Mouse (Mus musculus) bone marrow macrophage, adult 2 months (primary cell): ENCODE results near the gene Frem1. TPM values are rescaled to one million over a fixed set of nuclear protein-coding genes. Genes with fewer than 3 reads are reported as not detected.

Experiments used
- H3K27ac ChIP-seq: 2 replicates; pipeline ENCODE4 v1.5.1; 2012; ENCODE audit warnings: low read depth, low read length; ENCODE audit not compliant: insufficient read depth
- H3K4me1 ChIP-seq: 2 replicates; pipeline ENCODE4 v1.6.1; 2012; ENCODE audit warnings: low read length; ENCODE audit not compliant: control insufficient read depth, insufficient read depth
- H3K4me3 ChIP-seq: 2 replicates; pipeline ENCODE4 v1.5.1; 2012; ENCODE audit warnings: mild to moderate bottlenecking, low read length, moderate library complexity; ENCODE audit not compliant: insufficient read depth
- CTCF ChIP-seq: IDR thresholded peaks from 2 replicates; pipeline ENCODE4 v1.5.1; 2012; ENCODE audit warnings: low read depth, mild to moderate bottlenecking, low read length, moderate library complexity
- POLR2A ChIP-seq: IDR thresholded peaks from 2 replicates; pipeline ENCODE4 v1.6.1; 2012; ENCODE audit warnings: mild to moderate bottlenecking, low read depth, low read length, borderline replicate concordance
- polyA plus RNA-seq: library from polyadenylated mRNA; stranded (reverse); fragments of >200 nt; gene quantifications from 2 replicates; pipeline ENCODE4 v1.2.4, GENCODE M21; 2012; ENCODE audit not compliant: missing spikeins, insufficient read depth, insufficient read length

Gene Frem1
- polyA plus RNA-seq, 1 experiment, result not detected

- no peak for TF ChIP-seq CTCF
- TF ChIP-seq POLR2A, result no peak
- H3K4me1 ChIP-seq, result peaks cover 5% of the 10 kb centered on the region
- no peak overlapping the region for H3K27ac ChIP-seq
- H3K4me3 ChIP-seq, result no peak overlapping the region
Observed at GRCm38 (mm10) chr4:82880243-82880642, 171.9 kb downstream of the Frem1 start.

GRCm38 (mm10) chr4:82879152-82879551, 173.0 kb downstream of the Frem1 start:
- TF ChIP-seq CTCF (no peak), POLR2A (no peak)
- Histone ChIP-seq H3K4me3 (no peak overlapping the region), H3K27ac (no peak overlapping the region), H3K4me1 (peaks cover 5% of the 10 kb centered on the region)

GRCm38 (mm10) chr4:82876656-82877055, 175.5 kb downstream of the Frem1 start:
- peaks cover 5% of the 10 kb centered on the region for H3K4me1 ChIP-seq
- TF ChIP-seq CTCF, result no peak
- no peak for TF ChIP-seq POLR2A
- no peak overlapping the region for H3K4me3 ChIP-seq
- H3K27ac ChIP-seq, result no peak overlapping the region

GRCm38 (mm10) chr4:82875532-82875931, 176.6 kb downstream of the Frem1 start:
- no peak overlapping the region for H3K4me3 ChIP-seq
- peaks cover 5% of the 10 kb centered on the region for H3K4me1 ChIP-seq
- TF ChIP-seq POLR2A (no peak), CTCF (no peak)
- no peak overlapping the region for H3K27ac ChIP-seq

- peaks cover 5% of the 10 kb centered on the region for H3K4me1 ChIP-seq
- TF ChIP-seq POLR2A (no peak), CTCF (no peak)
- no peak overlapping the region for H3K27ac ChIP-seq
- no peak overlapping the region for H3K4me3 ChIP-seq
Observed at GRCm38 (mm10) chr4:82874791-82875190, 177.3 kb downstream of the Frem1 start.

DNA sequence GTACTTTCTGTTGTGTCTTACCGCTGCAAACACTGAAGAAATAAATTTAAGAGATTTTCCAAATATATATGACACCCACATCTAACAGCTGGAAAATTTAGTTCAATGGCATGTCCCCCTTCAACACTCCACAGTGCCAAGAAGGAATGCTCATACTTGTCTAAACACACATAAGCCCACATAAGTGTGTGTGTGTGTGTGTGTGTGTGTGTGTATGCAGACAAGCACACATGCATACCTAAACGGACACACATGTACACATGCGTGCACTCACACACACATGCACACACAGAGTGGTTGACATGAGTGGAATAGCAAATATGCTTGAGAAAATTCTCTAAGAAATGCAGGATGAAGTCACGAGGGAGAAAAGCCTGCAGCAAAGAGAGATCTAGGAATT, 179.6 kb downstream of the Frem1 start:
- TF ChIP-seq POLR2A (no peak), CTCF (no peak)
- Histone ChIP-seq H3K4me1 (peaks cover 5% of the 10 kb centered on the region), H3K27ac (no peak overlapping the region), H3K4me3 (no peak overlapping the region)

DNA sequence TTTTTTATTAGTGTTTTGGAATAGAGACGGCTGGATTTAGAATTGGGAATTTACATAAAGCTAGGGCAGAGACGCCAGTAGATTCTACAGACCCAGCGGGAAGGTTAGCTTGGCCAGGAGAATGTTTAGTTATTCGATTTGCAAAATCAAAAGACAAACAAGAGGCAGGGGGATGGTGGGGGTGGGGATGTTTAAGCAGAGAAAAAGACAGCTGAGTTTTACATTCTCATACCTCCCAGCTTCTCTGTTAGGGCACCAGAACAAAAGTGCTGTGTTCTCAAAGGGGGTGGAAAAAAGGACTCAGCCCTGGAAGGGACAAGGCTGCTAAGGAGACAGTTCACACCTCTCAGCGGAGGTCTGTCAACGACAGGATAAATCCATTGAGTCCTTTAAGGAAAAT, 180.0 kb downstream of the Frem1 start:
- TF ChIP-seq CTCF (no peak), POLR2A (no peak)
- Histone ChIP-seq H3K4me1 (peaks cover 5% of the 10 kb centered on the region), H3K27ac (no peak overlapping the region), H3K4me3 (no peak overlapping the region)

GRCm38 (mm10) chr4:82870931-82871330, 181.2 kb downstream of the Frem1 start:
- no peak for TF ChIP-seq POLR2A
- no peak for TF ChIP-seq CTCF
- Histone ChIP-seq H3K4me1 (peaks cover under 1% of the 10 kb centered on the region), H3K4me3 (no peak overlapping the region), H3K27ac (no peak overlapping the region)

DNA sequence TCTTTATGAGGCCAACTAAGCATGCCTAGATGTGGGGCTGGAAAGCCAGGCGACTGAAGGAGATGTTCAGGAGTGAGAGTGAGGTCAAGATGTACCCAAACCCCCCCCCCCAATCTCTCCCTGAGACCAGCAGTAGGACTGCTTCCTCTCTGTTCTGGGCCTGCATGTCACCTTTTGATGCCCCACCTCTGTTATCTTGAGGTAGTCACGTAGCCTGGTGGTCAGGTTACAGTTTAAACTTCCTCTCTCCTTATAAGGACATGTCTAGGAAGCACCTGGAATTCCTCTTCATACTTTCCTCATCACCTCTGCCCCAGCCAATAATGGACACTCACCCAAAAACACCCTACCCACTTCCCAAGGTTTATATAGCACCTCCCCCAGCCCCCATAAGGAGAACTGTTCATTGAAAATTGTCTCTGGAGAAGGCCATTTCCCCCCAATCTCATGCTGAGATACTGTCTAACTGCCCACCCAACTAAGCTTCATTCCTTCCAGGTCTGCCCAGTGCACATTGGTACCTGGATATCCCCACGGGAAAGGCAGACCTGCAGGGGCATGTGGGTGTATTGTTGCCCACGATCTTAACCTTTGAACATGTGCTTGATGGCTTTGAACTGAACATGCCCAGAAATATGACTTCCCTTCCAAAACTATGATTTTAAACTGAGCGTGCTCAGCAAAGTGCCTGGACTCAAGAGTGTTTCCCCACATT, 184.3 kb downstream of the Frem1 start:
- H3K27ac ChIP-seq, result no peak overlapping the region
- TF ChIP-seq CTCF, result no peak
- no peak for TF ChIP-seq POLR2A
- H3K4me1 ChIP-seq, result no peaks in the 10 kb centered on the region; the same call in 1 of the 2 replicates
- no peak overlapping the region for H3K4me3 ChIP-seq

- Histone ChIP-seq H3K4me1 (no peaks in the 10 kb centered on the region; the same call in 1 of the 2 replicates), H3K27ac (no peak overlapping the region), H3K4me3 (no peak overlapping the region)
- TF ChIP-seq POLR2A (no peak), CTCF (no peak)
Observed at GRCm38 (mm10) chr4:82867111-82867510, 185.0 kb downstream of the Frem1 start.
